Mouse (Mus musculus): ENCODE results near the gene Rcor1. TPM values are rescaled to one million over a fixed set of nuclear protein-coding genes. Genes with fewer than 3 reads are reported as not detected.

The Rcor1 gene
- total and polyA plus RNA-seq, 2 experiments from 2014 or later: 3.1 to 13.1 TPM

DNA sequence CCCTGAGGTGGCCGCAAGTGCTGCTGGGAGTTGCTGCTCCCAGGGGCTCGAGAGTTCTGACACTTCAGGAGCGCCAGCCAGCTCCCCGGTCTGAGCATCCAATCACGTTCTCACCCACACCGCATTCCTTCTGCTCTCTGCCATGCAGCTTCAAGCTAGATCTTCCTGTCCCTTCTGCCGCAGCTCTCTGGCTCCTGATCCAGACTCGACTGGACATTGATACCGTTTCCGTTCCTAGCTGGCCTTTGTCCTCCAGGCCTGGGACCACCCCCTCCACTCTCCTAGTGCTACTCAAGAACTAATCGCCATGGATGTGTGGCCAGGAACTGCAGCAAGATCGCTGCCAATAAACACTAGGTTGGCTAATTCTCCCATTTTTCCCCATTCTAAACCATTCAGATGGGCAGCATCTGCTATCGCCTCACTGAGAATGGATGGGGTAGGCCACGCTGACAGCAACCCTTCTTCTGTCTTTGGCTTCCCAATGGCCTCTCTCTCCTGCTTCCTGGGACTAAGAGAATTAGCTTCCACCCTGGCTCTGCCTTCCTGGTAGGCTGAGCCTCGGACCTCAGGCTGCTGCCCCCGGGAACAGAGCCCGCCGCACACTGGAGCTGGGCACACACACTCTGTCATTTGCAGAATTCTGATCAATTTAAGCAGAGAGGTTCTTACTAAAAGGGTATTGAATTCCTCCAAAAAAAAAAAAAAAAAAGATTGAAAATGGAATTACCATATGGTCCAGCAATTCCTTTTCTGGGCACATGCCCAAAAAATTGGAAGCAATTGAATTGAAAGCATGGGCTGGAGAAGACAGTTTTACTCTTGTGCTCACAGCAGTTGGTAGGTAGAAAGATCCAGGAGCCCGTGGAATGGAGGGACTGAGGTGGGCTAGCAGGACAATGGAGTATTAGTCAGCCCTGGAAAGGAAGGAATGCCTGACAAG is 95.9 kb downstream of the Rcor1 start:
- WGBS: 39% methylated on average over 19 of the region's 19 CpGs

DNA sequence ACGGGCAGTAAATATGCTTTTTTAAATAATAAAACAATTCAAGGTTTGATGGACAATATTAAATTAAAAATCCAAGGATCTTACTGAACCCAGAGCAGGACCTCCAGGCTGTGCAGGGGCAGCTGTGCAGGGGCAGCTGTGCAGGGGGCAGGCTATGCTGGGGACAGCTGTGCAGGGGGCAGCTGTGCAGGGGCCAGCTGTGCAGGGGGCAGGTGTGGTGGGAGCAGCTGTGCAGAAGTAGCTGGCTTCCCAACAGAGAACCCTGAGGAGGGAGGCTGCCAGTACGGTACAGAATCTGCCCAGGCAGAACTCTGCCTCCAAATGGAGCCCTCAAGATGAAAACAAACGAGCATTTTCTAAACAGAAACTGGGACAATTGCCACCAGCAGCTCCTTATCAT is 96.8 kb downstream of the Rcor1 start:
- Histone ChIP-seq H3K9ac (replicated peaks; ENCODE audit: low read length) (no peak overlapping the region), H3K27me3 (ENCODE audit: insufficient read depth, low read length) (no peaks in the 10 kb centered on the region), H3K36me3 (ENCODE audit: insufficient read depth, low read length) (no peaks in the 10 kb centered on the region), H3K4me3 (ENCODE audit: low read length) (no peak overlapping the region), H3K4me2 (ENCODE audit: low read depth, low read length) (no peak overlapping the region), H3K27ac (no peak overlapping the region), H3K9me3 (ENCODE audit: low read length) (no peaks in the 10 kb centered on the region), H3K4me1 (ENCODE audit: insufficient read depth, low read length) (0 out of 2 replicates have a peak, but pooled peaks cover 13% of the 10 kb centered on the region)
- ATAC-seq (no peak), DNase-seq (ENCODE audit: low spot score) (no peak)
- TF ChIP-seq CTCF (IDR thresholded peaks at IDR 0.05; ENCODE audit: low read depth): no peak
- WGBS: 60% methylated on average over 3 of the region's 3 CpGs

More for the DNA sequence above, 95.9 kb downstream of the Rcor1 start:
- Histone ChIP-seq H3K9ac (replicated peaks; ENCODE audit: low read length) (no peak overlapping the region), H3K4me1 (ENCODE audit: insufficient read depth, low read length) (0 out of 2 replicates have a peak, but pooled peaks cover 13% of the 10 kb centered on the region), H3K27ac (peak overlapping the region; percentile 61), H3K36me3 (ENCODE audit: insufficient read depth, low read length) (no peaks in the 10 kb centered on the region), H3K4me2 (ENCODE audit: low read depth, low read length) (no peak overlapping the region), H3K4me3 (ENCODE audit: low read length) (no peak overlapping the region), H3K27me3 (ENCODE audit: insufficient read depth, low read length) (no peaks in the 10 kb centered on the region), H3K9me3 (ENCODE audit: low read length) (no peaks in the 10 kb centered on the region)
- ATAC-seq: peak; percentile 47; the same call in 1 of the 2 replicates
- TF ChIP-seq CTCF (IDR thresholded peaks at IDR 0.05; ENCODE audit: low read depth): no peak
- DNase-seq (ENCODE audit: low spot score): peak; percentile 51

DNA sequence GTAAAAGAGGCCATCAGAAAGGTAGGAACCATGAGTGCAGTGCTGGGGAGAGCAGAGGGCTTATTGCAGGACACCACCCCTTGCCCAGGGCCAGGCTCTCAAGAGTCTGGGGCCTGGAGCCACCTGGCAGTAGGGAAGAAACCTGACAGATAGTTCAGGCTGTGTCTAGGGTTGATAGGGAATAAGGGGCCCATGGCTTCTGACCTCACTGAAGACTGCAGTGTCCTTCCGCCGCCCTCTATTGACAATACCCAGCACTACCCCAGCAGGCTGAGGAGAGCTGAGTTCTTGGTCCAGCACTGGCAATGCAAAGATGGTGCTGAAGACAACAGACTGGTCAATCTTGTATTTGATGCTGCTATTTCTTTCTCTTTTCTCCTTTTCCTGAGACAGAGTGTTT is 97.9 kb downstream of the Rcor1 start:
- Histone ChIP-seq H3K36me3 (ENCODE audit: insufficient read depth, low read length) (no peaks in the 10 kb centered on the region), H3K27ac (no peak overlapping the region), H3K4me3 (ENCODE audit: low read length) (no peak overlapping the region), H3K9me3 (ENCODE audit: low read length) (no peaks in the 10 kb centered on the region), H3K27me3 (ENCODE audit: insufficient read depth, low read length) (no peaks in the 10 kb centered on the region), H3K4me2 (ENCODE audit: low read depth, low read length) (no peak overlapping the region), H3K4me1 (ENCODE audit: insufficient read depth, low read length) (0 out of 2 replicates have a peak, but pooled peaks cover 13% of the 10 kb centered on the region), H3K9ac (replicated peaks; ENCODE audit: low read length) (no peak overlapping the region)
- TF ChIP-seq CTCF (IDR thresholded peaks at IDR 0.05; ENCODE audit: low read depth): peak; percentile 8; the same call in 1 of the 2 replicates
- ATAC-seq: no peak
- DNase-seq (ENCODE audit: low spot score): no peak
- WGBS: 65% methylated on average over 2 of the region's 2 CpGs

DNA sequence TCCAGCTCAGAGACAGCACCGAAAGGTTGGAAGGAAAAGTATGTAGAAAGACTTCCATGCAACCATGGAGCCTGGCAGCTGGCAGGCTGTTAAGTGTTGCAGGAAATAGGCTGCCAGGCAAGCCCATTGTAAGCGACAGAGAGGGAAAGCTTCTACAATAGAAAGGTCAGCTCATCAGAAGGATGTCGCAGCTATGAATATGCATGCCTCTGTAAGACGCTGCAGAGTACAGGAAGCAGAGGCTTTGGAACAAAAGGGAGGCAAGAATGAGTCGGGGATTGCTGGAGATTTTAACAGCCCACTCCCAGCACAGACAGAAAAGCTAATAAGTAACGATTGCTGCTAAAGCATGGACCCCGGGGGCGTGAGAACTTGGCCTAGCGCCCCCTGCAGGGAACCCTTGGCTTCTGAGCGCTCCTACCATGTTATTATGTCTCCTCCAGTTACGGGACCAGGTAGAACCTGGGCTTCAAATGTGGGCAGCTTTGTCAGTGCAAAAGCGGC is 103.9 kb downstream of the Rcor1 start:
- peak overlapping the region; percentile 33 for H3K4me2 ChIP-seq (ENCODE audit: low read depth, low read length)
- peaks cover 20% of the 10 kb centered on the region for H3K4me1 ChIP-seq (ENCODE audit: insufficient read depth, low read length)
- H3K9me3 ChIP-seq (ENCODE audit: low read length): no peaks in the 10 kb centered on the region
- DNase-seq (ENCODE audit: low spot score): peak; percentile 69
- H3K36me3 ChIP-seq (ENCODE audit: insufficient read depth, low read length): no peaks in the 10 kb centered on the region
- WGBS: 6% methylated on average over 12 of the region's 12 CpGs
- no peak overlapping the region; the same call in none of the 2 replicates for H3K9ac ChIP-seq (replicated peaks; ENCODE audit: low read length)
- H3K27ac ChIP-seq: peak overlapping the region; percentile 79
- TF ChIP-seq CTCF (IDR thresholded peaks at IDR 0.05; ENCODE audit: low read depth): peak; percentile 49
- ATAC-seq: peak; percentile 75
- no peak overlapping the region for H3K4me3 ChIP-seq (ENCODE audit: low read length)
- H3K27me3 ChIP-seq (ENCODE audit: insufficient read depth, low read length): no peaks in the 10 kb centered on the region

DNA sequence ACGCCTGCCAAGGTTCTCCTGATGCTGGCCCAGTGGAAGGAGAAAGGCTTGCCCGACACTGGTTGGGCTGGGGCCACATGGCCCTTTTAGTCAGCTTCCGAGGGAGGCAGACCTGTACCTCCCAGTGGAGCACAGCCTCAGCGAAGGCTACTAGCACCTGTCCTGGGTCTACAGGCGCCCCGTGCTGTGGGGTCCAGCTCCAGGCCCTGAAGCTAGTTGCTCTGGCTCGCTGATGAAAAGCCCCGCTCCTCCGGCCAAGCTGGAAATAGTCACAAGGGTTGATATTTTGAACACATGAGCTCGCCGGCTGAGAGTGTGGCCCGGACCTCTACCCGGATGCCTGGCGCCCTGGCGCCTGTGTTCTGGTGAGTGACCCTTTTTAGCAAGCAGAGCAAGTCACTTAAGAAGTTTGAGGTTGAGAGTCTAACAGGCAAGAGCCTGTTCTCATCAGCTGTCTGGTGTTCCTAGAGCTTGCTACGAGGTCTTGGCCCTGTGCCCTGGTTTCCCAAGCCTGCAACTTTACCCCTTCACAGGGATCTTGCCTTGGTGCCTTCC is 104.4 kb downstream of the Rcor1 start:
- H3K36me3 ChIP-seq (ENCODE audit: insufficient read depth, low read length): no peaks in the 10 kb centered on the region
- TF ChIP-seq CTCF (IDR thresholded peaks at IDR 0.05; ENCODE audit: low read depth): no peak
- no peaks in the 10 kb centered on the region for H3K9me3 ChIP-seq (ENCODE audit: low read length)
- DNase-seq (ENCODE audit: low spot score) (no peak), ATAC-seq (peak; percentile 63; the same call in 1 of the 2 replicates)
- no peak overlapping the region; the same call in 1 of the 2 replicates for H3K9ac ChIP-seq (replicated peaks; ENCODE audit: low read length)
- peak overlapping the region; percentile 33 for H3K4me2 ChIP-seq (ENCODE audit: low read depth, low read length)
- peaks cover 20% of the 10 kb centered on the region for H3K4me1 ChIP-seq (ENCODE audit: insufficient read depth, low read length)
- no peak overlapping the region for H3K4me3 ChIP-seq (ENCODE audit: low read length)
- WGBS: 38% methylated on average over 16 of the region's 16 CpGs
- H3K27ac ChIP-seq: peak overlapping the region; percentile 79
- no peaks in the 10 kb centered on the region for H3K27me3 ChIP-seq (ENCODE audit: insufficient read depth, low read length)

DNA sequence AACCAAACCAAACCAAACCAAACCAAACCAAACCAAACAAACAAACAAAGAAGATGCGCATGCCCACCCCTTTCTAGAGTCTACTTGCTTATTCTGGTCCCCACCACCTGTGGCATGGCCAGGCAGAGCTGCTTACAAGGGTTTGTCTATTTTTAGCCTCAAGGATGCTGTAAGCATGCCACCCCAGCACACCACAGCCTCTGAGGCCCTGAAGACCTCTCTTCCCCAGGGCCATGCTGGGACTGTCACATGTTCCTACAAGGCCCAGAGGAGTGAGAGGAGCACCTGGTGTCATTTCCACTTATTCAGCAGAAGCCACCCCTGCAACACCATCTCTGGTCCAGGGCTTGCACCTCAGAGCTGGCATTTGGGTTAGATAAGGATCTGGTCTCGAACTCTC is 105.4 kb downstream of the Rcor1 start:
- ATAC-seq (no peak), DNase-seq (ENCODE audit: low spot score) (no peak)
- no peak overlapping the region for H3K9ac ChIP-seq (replicated peaks; ENCODE audit: low read length)
- H3K4me2 ChIP-seq (ENCODE audit: low read depth, low read length): no peak overlapping the region
- H3K9me3 ChIP-seq (ENCODE audit: low read length): no peaks in the 10 kb centered on the region
- TF ChIP-seq CTCF (IDR thresholded peaks at IDR 0.05; ENCODE audit: low read depth): no peak
- H3K36me3 ChIP-seq (ENCODE audit: insufficient read depth, low read length): no peaks in the 10 kb centered on the region
- no peak overlapping the region for H3K4me3 ChIP-seq (ENCODE audit: low read length)
- H3K27ac ChIP-seq: 0 out of 2 replicates have a peak overlapping the region, but pooled peaks have one; percentile 58
- no peaks in the 10 kb centered on the region for H3K27me3 ChIP-seq (ENCODE audit: insufficient read depth, low read length)
- H3K4me1 ChIP-seq (ENCODE audit: insufficient read depth, low read length): peaks cover 20% of the 10 kb centered on the region
- 92% methylated on average over 2 of the region's 2 CpGs for WGBS
